Mouse (Mus musculus) cerebellum, adult 8-10 months (tissue): ENCODE data around the gene Elf4.
A peak's percentile ranks its signal among the peaks of the same experiment; 100 is the strongest.

ENCODE experiments used
- DNase-seq: peaks from one replicate; pipeline ENCODE4 v3.0.0; 2022

The Elf4 gene

DNA sequence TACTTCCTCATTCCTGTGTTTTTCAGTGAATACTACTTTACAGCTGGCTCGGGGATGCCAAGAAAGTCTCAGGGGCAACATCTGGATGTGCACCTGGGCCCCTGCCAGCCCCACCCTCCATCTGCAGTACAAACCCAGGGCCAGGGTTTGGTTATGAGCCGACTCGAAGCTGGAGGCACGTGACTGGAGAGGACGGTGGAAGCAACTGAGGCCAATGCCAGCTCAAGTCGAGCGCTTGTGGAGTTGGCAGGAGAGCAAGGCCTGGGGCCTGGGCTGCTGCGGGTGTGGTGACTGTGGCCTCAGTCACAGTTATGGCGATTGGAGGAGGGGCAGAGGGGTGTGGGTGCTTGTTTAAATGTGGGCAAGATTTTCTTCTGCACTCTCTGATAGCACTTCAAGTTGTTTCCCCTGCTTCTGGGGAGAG lies 27.4 kb downstream of the Elf4 start:
- DNase-seq: no peak

DNA sequence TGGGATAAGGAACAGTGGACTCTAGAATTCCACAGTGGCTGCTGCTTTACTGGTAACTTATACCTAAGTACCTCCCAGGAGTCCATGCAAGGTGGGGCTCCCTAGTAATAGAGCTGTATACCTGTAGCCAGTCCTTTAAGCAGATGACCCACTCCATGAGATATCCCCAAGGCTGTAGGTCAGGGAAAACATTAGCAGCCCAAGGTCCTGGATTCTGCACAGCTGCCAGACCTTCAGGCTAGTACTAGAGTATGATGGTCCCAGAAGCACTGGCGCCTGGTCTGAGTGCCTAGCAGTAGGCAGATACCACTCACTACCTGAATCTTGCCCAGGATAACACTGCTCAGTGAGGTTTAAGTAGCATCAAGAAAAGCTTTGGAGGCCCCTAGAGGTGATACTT lies 28.7 kb downstream of the Elf4 start:
- DNase-seq: no peak

- DNase-seq: no peak
Observed at GRCm38 (mm10) chrX:48433527-48433899, 29.4 kb downstream of the Elf4 start.

- no peak for DNase-seq
Observed at GRCm38 (mm10) chrX:48432599-48433526, 30.1 kb downstream of the Elf4 start.

- no peak for DNase-seq
Observed at GRCm38 (mm10) chrX:48429538-48429937, 33.4 kb downstream of the Elf4 start.

DNA sequence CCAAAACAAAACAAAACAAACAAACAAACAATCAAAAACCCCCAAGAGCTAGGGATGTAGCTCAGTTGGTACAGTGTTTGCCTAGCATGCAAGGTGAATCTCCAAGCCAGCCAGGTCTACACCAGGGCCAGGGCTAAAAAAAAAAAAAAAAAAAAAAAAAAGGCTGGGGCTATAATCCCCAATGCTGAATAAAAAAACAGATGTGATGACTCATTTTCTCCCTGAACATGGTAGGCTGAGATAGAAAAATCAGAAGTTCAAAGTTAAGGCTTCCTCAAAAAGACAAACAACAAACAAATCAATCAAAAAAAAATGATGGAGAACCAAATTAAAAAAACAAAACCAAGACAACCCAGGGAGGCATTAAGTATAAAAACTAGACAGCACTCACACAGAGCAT lies 33.8 kb downstream of the Elf4 start:
- DNase-seq: no peak

DNA sequence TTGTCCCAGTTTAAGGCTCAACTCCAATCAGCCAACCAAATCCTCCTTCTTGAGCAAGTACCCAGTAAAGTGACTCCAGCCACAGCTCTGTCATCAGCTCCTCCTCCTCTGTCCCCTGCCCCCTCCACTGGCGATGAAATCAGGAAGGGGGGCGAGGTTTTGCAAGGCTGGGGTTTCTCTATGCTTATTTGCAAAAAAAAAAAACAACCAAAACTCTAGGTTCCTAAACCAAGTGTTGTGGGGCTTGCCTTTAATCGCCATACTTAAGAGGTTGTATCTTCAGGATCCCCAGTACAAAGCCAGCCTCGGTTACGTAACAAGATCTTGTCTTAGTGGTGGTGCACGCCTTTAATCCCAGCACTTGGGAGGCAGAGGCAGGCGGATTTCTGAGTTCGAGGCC lies 34.3 kb downstream of the Elf4 start:
- DNase-seq: no peak

- no peak for DNase-seq
Observed at GRCm38 (mm10) chrX:48428241-48428640, 34.7 kb downstream of the Elf4 start.

DNA sequence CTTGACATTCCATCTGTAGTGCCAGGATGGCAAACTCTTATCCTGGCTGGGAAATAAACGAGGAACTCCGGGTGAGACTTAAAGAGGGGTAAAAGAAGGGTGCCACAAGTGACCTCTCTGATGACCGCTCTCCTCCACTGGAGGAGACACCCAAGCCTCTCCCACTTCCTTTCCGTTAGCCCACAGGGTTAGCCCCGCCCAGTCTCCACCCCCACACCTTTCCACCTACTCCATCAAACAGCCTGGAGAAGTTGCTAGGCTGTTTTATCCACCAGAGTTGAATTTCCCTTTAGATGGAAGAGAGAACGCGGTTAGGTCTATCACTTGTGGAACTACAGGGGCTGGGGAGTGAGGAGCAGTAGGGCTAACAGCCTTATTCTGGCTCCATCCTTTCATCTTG lies 37.7 kb downstream of the Elf4 start:
- no peak for DNase-seq

- no peak for DNase-seq
Observed at GRCm38 (mm10) chrX:48424583-48424982, 38.3 kb downstream of the Elf4 start.

- DNase-seq: no peak
Observed at GRCm38 (mm10) chrX:48423671-48424070, 39.3 kb downstream of the Elf4 start.

DNA sequence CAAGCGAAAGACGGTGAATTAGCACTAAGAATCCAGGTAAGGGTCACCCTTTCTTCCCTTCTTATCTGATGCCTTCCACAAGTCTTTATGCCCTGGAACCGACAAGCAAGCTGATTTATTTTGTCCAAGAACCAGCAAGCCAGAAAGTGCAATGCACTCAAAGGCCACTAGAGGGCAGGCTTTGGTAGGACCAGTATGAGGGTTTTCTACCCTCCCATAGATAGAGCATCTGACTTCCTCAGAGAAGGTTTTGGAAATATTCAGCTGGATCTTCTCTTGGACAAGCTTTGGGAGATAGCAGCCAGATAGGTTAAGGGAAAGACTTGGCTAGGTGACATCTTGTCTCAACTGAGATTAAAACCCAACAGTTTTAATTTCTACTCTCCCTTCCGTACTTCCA lies 39.9 kb downstream of the Elf4 start:
- peak; percentile 43 for DNase-seq

DNA sequence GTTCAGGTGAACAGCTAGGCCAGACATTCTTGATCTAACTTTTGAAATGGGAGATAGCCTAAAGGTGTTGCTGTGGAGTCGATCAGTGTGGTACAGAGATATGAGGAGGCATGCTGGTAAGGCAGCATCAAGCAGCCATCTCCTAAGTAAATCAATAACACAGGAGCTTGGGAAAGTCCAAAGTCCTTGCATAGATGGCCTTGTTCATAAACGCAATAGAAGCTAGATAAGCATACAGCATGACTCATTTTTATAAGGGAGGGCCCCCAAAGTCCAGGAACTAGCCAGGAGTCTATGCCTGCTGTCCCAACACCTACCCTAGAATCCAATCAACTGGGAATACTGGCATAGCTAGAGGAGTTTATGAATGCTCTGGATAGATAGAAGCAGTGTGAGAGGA lies 44.5 kb downstream of the Elf4 start:
- DNase-seq: no peak

GRCm38 (mm10) chrX:48414291-48414690 lies 48.6 kb downstream of the Elf4 start:
- no peak for DNase-seq

DNA sequence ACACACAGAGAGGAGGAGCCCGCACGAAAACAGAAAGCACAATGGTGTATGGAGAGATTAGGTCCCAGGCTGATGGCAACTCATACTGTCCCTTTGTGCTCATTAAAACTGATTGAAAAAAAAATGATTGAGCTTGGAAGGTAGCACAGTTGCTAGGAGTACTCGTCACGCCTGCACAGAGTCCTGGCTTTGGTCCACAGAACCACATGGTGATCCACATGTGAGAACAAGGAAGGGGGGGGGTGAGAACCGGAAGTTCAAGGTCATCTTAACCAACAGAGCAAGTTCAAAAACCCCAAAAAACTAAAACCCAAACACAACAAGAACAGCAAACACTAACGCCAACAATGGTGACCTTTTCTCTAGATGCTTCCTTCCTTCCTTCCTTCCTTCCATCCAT lies 50.3 kb downstream of the Elf4 start:
- no peak for DNase-seq

DNA sequence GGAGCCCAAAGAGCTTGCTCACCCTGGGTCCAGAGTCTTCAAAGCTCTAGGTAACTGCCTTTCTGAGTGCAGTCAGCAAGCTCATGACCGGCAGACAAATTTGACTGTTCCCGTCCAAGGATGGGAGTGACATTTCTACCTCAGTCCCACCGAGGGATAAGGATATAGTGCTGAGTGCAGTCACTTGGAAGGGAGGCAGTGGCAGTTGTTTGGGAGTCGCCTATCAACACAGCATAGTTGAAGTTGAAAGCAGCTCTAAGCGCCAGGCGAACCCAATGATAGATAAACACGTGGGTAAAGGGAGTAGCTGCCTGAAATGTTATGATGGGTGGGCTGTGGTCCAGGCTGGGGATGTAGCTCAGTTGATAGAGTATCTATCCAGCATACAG lies 52.5 kb downstream of the Elf4 start:
- DNase-seq: peak; percentile 6

GRCm38 (mm10) chrX:48409611-48410387 lies 53.1 kb downstream of the Elf4 start:
- peak; percentile 86 for DNase-seq

DNA sequence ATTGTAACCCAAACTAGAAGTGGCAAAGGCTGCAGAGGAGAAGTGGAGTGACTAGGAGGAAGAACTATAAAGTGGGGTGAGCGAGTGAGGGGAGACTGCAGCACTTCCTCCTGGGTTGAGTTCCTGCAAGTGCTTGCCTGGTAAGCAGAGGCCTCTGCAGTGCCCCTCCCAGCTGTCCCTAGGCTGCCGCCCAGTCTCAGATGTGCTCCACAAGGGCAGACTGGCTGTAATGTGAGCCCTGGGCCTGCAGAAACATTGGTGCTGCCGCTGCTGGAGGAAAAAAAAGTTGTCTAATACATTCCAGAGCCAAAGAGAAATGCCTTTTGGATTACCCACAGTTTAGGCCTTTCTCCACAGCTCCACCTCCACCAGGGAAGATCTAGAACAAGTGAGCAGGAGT lies 57.8 kb downstream of the Elf4 start:
- DNase-seq: no peak

DNA sequence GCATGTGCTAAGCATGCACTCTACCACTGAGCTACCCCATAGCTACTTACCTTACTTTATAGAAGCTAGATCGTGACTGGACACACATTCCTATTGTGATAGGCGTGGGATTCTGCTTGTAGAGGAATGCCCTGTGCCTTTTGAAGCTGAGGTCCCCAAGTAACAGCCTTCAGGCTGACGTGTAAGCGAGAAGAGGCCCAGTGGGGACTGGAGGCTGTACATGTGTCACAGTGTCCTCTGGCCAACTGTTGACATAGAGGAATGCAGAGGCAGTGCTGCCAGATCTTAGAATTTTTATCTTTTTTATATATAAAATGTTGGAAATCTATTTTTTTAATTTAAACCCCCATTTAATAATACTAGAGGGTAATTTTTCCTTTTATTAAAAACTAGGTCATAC lies 62.9 kb downstream of the Elf4 start:
- no peak for DNase-seq

- DNase-seq: no peak
Observed at GRCm38 (mm10) chrX:48389380-48389779, 73.6 kb downstream of the Elf4 start.

- no peak for DNase-seq
Observed at GRCm38 (mm10) chrX:48385927-48386326, 77.0 kb downstream of the Elf4 start.

- peak; percentile 41 for DNase-seq
Observed at GRCm38 (mm10) chrX:48383643-48384042, 79.3 kb downstream of the Elf4 start.

GRCm38 (mm10) chrX:48367841-48368240 lies 95.1 kb downstream of the Elf4 start:
- no peak for DNase-seq
